Mouse (Mus musculus): ENCODE results near the gene Schip1. TPM values are rescaled to one million over a fixed set of nuclear protein-coding genes. Genes with fewer than 3 reads are reported as not detected.

Schip1 gene
- polyA plus RNA-seq, 1 experiment from 2014 or later, result 76.4 TPM

DNA sequence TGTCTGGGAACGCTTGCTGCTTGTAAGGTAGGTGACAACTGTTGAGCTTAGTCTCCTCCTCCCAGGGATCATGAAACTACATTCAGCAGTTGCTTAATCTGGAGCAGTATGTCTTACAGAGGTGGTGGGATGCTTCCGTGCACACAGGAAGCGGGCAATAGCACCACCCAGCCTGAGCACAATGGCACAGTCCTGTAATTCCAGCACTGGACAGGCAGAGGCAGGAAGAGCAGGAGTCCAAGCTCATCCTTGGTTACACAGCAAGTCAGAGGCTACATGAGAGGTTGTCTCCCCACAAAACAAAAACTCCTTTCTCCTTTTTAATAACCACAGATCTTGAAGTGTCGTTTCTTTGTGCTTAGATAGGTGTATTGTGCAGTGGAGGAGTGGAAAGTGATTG is 447.1 kb downstream of the Schip1 start:
- Histone ChIP-seq H3K9ac (no peak overlapping the region), H3K9me3 (replicated peaks) (no peaks in the 10 kb centered on the region), H3K27me3 (replicated peaks) (no peaks in the 10 kb centered on the region), H3K36me3 (peaks cover 7% of the 10 kb centered on the region; the same call in 1 of the 2 replicates), H3K4me2 (no peak overlapping the region), H3K4me3 (no peak overlapping the region), H3K27ac (ENCODE audit: poor library complexity, severe bottlenecking) (no peak overlapping the region), H3K4me1 (replicated peaks) (peaks cover 61% of the 10 kb centered on the region)
- ATAC-seq (ENCODE audit: insufficient number of reproducible peaks, low FRiP score), result no peak
- 74% methylated on average over 4 of the region's 4 CpGs for WGBS

DNA sequence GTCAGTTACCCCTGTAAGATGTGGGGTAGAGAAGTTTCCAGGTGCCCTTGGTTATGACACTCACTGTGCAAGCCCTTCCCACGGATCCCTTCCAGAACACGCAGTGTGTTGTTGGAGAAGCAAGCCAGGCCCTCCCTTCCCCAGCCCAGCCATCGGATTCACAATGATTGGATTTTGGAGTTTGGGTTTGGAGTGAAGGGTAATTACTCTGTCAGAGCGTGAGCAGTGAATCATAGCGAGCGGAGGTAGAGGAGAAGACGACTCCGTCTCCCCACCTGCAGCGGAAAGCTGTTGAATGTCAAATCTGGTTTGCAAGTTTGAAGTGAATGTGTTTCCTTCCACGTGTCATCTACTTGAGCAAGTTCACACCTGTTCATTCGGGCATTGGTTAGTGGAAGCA is 447.7 kb downstream of the Schip1 start:
- peaks cover 61% of the 10 kb centered on the region for H3K4me1 ChIP-seq (replicated peaks)

DNA sequence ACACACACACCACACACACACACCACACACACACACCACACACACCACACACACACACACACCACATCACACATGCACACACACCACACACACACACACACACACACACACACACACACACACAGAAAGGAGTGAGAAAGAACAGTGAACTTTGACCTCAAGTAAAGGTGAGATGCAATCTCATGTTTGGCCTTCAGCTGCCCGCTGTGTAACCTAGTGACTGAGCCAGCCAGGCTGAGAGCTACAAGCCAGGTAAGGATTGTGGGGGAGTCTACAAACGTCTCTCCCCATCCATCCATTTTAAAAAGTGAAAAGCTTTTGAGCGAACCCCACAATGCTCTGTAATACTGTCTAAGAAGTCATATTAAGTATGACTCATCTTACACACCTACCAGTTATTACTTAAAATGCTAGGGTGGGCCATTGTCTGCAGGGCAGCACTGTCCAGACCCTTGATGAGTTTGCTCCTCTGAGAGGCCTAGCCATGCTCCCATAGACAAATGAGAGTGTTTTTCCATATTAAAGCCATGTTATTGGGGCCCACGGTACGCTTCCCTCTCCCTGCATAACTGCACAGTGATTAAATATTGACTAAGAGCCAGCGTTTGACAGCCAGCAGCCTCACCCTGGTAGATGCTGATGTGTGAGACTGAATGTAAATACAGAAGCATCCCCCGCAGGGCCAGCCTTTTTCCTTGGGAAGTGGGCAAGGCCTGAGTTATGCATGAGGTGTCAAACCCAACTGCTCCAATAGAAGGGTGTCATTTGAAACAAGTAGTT is 448.9 kb downstream of the Schip1 start:
- no peak for ATAC-seq (ENCODE audit: insufficient number of reproducible peaks, low FRiP score)
- Histone ChIP-seq H3K4me1 (replicated peaks) (peaks cover 54% of the 10 kb centered on the region), H3K36me3 (peaks cover 12% of the 10 kb centered on the region; the same call in 1 of the 2 replicates), H3K27ac (ENCODE audit: poor library complexity, severe bottlenecking) (no peak overlapping the region), H3K9me3 (replicated peaks) (no peaks in the 10 kb centered on the region), H3K9ac (no peak overlapping the region), H3K4me2 (no peak overlapping the region), H3K27me3 (replicated peaks) (no peaks in the 10 kb centered on the region), H3K4me3 (no peak overlapping the region)
- 58% methylated on average over 7 of the region's 7 CpGs for WGBS

More for the DNA sequence above, 447.7 kb downstream of the Schip1 start:
- no peak overlapping the region for H3K4me3 ChIP-seq
- H3K27ac ChIP-seq (ENCODE audit: poor library complexity, severe bottlenecking), result no peak overlapping the region
- no peaks in the 10 kb centered on the region for H3K9me3 ChIP-seq (replicated peaks)
- H3K27me3 ChIP-seq (replicated peaks), result no peaks in the 10 kb centered on the region
- no peak overlapping the region for H3K9ac ChIP-seq
- 79% methylated on average over 11 of the region's 11 CpGs for WGBS
- peaks cover 7% of the 10 kb centered on the region; the same call in 1 of the 2 replicates for H3K36me3 ChIP-seq
- no peak overlapping the region for H3K4me2 ChIP-seq
- ATAC-seq (ENCODE audit: insufficient number of reproducible peaks, low FRiP score), result no peak

DNA sequence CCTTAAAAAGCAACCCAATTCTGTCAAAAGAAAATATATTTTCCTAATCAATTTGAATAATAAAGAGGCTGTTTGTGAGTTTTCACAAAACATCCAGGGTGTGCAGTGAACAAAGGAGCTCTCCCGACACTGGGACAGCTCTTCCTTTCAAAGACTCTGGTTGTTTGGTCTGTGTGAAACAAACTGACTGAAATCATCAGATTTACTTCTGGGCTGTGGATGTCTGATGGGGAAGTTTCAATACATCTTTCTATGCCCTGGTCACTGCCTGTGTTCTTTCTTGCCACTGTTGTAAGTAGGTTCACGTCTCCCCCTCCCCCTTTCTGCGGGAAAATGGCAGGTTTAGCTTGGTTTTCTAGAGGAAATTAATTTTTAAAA is 449.5 kb downstream of the Schip1 start:
- WGBS, result 87% methylated on average over 3 of the region's 3 CpGs
- no peak overlapping the region for H3K27ac ChIP-seq (ENCODE audit: poor library complexity, severe bottlenecking)
- H3K4me3 ChIP-seq, result no peak overlapping the region
- H3K4me2 ChIP-seq, result no peak overlapping the region
- H3K36me3 ChIP-seq, result peaks cover 14% of the 10 kb centered on the region; the same call in 1 of the 2 replicates
- no peak overlapping the region for H3K9ac ChIP-seq
- no peaks in the 10 kb centered on the region for H3K9me3 ChIP-seq (replicated peaks)
- H3K27me3 ChIP-seq (replicated peaks), result no peaks in the 10 kb centered on the region
- peaks cover 48% of the 10 kb centered on the region for H3K4me1 ChIP-seq (replicated peaks)
- ATAC-seq (ENCODE audit: insufficient number of reproducible peaks, low FRiP score), result no peak

DNA sequence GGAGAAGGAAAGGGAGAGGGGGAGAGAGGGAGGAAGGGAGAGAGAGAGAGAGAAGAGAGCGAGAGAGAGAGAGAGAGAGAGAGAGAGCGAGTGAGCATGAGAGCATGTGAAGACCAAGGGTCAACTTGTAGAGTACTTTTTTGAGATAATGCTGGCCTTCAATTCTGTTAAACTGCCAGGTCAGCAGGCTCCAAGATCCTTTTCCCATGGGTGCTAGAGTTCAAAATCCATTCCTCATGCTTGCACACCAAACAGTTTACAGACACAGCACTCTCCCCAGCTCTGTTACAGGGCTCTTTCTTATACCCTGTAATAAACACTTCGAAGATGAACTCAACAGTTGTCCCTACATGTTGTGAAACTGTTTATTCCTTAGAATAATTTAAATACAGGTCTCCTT is 450.1 kb downstream of the Schip1 start:
- H3K9ac ChIP-seq, result no peak overlapping the region
- peaks cover 14% of the 10 kb centered on the region; the same call in 1 of the 2 replicates for H3K36me3 ChIP-seq
- no peak for ATAC-seq (ENCODE audit: insufficient number of reproducible peaks, low FRiP score)
- H3K4me3 ChIP-seq, result no peak overlapping the region
- no peaks in the 10 kb centered on the region for H3K9me3 ChIP-seq (replicated peaks)
- H3K27ac ChIP-seq (ENCODE audit: poor library complexity, severe bottlenecking), result no peak overlapping the region
- no peaks in the 10 kb centered on the region for H3K27me3 ChIP-seq (replicated peaks)
- peaks cover 45% of the 10 kb centered on the region for H3K4me1 ChIP-seq (replicated peaks)
- 94% methylated on average over 3 of the region's 3 CpGs for WGBS
- H3K4me2 ChIP-seq, result no peak overlapping the region

DNA sequence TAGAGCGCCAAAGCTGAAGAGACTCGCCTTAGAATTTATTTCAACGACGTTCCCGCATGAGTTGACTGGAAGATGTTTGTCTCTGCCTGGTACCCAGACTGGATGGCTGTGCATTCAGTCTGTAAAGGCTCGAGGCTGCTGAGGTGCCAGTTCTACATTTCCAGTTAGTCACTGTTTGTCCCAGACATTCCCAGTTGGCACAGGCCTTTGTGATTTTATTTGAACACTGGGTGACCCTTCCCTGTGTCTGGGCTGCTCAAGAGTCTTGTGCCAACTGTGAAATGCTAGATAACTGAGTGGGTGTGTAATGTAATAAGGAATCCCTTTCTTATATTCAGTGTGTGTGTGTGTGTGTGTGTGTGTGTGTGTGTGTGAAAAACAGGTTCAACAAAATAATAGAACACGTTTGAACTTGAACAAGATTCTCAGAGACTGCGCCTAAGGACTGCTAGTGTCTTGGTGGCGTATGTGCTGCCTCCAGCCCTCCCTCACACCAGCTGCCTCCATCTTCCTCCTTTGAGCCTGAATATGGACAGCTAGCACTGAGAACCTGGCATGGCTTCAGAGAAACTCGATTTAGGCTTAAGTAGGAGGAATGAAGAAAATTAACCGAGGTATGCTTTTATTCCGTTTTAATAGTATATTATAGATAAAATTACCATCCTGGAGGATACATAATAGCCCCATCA is 451.9 kb downstream of the Schip1 start:
- Histone ChIP-seq H3K9ac (no peak overlapping the region), H3K27ac (ENCODE audit: poor library complexity, severe bottlenecking) (no peak overlapping the region), H3K4me1 (replicated peaks) (peaks cover 33% of the 10 kb centered on the region), H3K4me2 (no peak overlapping the region), H3K4me3 (no peak overlapping the region), H3K27me3 (replicated peaks) (no peaks in the 10 kb centered on the region), H3K9me3 (replicated peaks) (no peaks in the 10 kb centered on the region), H3K36me3 (peaks cover 14% of the 10 kb centered on the region; the same call in 1 of the 2 replicates)
- no peak for ATAC-seq (ENCODE audit: insufficient number of reproducible peaks, low FRiP score)
- 86% methylated on average over 12 of the region's 12 CpGs for WGBS

DNA sequence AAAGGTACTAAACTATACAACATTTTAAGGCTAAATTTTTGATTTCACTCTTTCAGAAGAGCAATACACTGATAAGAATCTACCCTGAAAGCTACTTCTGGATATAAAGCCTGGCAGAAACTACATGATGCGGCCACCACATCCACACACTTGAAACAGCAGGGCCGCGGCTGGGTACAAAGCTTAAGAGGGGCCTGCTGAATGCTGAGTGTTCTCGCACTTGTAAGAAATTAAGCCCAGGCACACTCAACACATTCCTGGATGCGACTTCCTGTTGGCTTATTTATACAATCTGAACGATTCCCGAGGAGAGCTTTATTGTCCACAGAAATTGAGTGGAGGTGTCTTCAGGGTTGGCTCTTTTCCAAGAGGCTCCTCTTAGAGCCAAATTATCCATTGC is 452.6 kb downstream of the Schip1 start:
- Histone ChIP-seq H3K4me2 (no peak overlapping the region), H3K4me3 (no peak overlapping the region), H3K27ac (ENCODE audit: poor library complexity, severe bottlenecking) (no peak overlapping the region), H3K27me3 (replicated peaks) (no peaks in the 10 kb centered on the region), H3K4me1 (replicated peaks) (peaks cover 27% of the 10 kb centered on the region), H3K9me3 (replicated peaks) (no peaks in the 10 kb centered on the region), H3K36me3 (peaks cover 11% of the 10 kb centered on the region; the same call in 1 of the 2 replicates), H3K9ac (no peak overlapping the region)
- ATAC-seq (ENCODE audit: insufficient number of reproducible peaks, low FRiP score), result no peak
- 58% methylated on average over 7 of the region's 7 CpGs for WGBS

DNA sequence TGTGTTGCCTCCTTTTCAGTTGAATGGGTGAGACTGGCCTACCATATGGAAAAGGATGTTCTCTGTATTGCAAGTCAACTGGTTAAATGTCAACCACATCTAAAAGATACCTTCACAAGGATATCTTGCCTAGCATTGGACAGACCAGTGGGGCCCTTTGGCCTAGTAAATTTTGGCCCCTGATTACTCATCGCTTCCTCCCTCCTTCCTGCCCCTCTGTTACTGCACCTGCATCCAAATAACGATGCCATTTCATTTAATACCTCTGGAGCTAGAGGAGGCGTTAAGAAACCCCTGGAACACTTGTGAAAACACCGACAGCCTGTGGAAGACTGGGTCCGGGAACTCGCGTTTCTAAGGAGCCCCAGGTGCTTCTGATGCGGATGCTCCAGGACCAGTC is 453.4 kb downstream of the Schip1 start:
- no peak overlapping the region for H3K9ac ChIP-seq
- no peaks in the 10 kb centered on the region for H3K9me3 ChIP-seq (replicated peaks)
- no peak overlapping the region for H3K4me2 ChIP-seq
- WGBS, result 87% methylated on average over 8 of the region's 8 CpGs
- peaks cover 20% of the 10 kb centered on the region for H3K4me1 ChIP-seq (replicated peaks)
- no peaks in the 10 kb centered on the region for H3K27me3 ChIP-seq (replicated peaks)
- H3K4me3 ChIP-seq, result no peak overlapping the region
- peaks cover 11% of the 10 kb centered on the region; the same call in 1 of the 2 replicates for H3K36me3 ChIP-seq
- H3K27ac ChIP-seq (ENCODE audit: poor library complexity, severe bottlenecking), result no peak overlapping the region
- ATAC-seq (ENCODE audit: insufficient number of reproducible peaks, low FRiP score), result no peak

DNA sequence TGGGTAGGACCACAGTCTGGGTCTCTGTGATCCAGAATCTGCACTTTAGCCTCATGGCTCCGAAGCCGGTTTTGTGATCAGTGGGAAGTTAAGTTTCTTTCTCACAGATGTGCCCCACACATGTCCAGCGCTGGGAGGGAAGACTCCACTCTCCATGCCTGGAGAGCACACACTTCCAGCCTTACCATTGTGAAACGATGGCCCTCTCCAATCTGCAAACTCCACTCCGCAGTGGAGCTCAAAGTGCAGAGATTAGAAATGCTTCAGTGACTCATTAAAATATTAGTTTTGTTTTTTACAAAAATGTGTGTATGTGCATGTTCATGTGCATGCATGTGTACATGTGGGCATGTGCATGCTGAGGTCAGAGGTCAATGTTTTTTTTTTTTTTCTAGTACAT is 454.0 kb downstream of the Schip1 start:
- Histone ChIP-seq H3K4me3 (no peak overlapping the region), H3K9ac (no peak overlapping the region), H3K36me3 (0 out of 2 replicates have a peak, but pooled peaks cover 7% of the 10 kb centered on the region), H3K4me1 (replicated peaks) (peaks cover 16% of the 10 kb centered on the region), H3K27me3 (replicated peaks) (no peaks in the 10 kb centered on the region), H3K4me2 (no peak overlapping the region), H3K9me3 (replicated peaks) (no peaks in the 10 kb centered on the region), H3K27ac (ENCODE audit: poor library complexity, severe bottlenecking) (no peak overlapping the region)
- 94% methylated on average over 5 of the region's 5 CpGs for WGBS
- ATAC-seq (ENCODE audit: insufficient number of reproducible peaks, low FRiP score), result no peak

DNA sequence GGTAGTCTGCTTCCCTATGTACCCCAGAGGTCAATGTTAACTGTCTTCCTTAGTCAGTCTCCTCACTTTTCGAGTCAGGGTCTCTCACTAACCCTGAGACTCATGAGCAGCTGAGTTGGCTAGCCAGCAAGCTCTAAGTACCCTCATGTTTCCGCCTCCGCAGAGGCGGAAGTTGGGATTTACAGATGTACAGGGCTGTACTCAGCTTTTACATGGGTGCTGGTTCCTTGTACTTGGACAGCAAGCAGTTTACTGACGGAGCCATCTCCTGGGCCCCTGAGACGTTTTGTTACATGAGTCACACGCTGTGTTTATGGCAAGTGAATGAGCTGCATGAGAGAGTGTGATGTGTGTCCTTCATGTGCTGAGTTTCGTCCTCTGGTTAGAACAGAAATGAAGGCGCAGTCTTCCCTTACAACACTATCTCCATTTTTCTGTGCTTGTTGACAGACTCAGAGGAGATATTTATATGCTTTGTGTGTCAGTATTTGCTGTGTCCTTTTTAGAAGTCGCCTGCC is 460.8 kb downstream of the Schip1 start:
- Histone ChIP-seq H3K4me1 (replicated peaks) (peaks cover 23% of the 10 kb centered on the region), H3K27me3 (replicated peaks) (no peaks in the 10 kb centered on the region), H3K9me3 (replicated peaks) (no peaks in the 10 kb centered on the region), H3K36me3 (no peaks in the 10 kb centered on the region), H3K4me2 (no peak overlapping the region), H3K9ac (no peak overlapping the region), H3K27ac (ENCODE audit: poor library complexity, severe bottlenecking) (peak overlapping the region; percentile 39), H3K4me3 (no peak overlapping the region)
- ATAC-seq (ENCODE audit: insufficient number of reproducible peaks, low FRiP score), result no peak
- WGBS, result 74% methylated on average over 10 of the region's 10 CpGs

DNA sequence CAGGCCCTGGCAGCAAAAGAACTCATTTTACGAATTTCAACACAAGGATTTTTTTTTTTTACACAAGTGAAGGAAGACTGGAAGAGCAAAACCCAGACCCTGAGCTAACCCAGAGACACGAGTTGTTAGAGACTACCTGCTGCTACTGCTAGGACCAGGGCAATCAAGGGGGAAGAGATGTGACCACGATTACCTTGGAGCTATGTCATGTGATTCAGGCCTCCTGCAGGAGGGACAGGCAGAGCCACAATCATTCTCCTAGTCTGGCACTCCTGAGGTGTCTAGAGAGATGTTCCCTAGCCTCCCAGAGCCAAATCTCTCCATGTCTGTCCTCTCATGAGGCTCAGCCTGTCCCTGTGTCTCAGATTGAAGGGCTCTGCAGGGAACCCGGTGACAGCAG is 461.8 kb downstream of the Schip1 start:
- no peaks in the 10 kb centered on the region for H3K36me3 ChIP-seq
- WGBS, result 31% methylated on average over 4 of the region's 4 CpGs

More for the DNA sequence above, 461.8 kb downstream of the Schip1 start:
- peak overlapping the region; percentile 10; the same call in 1 of the 2 replicates for H3K9ac ChIP-seq
- H3K4me1 ChIP-seq (replicated peaks), result peaks cover 23% of the 10 kb centered on the region
- no peaks in the 10 kb centered on the region for H3K9me3 ChIP-seq (replicated peaks)
- H3K27ac ChIP-seq (ENCODE audit: poor library complexity, severe bottlenecking), result peak overlapping the region; percentile 47
- no peak overlapping the region for H3K4me2 ChIP-seq
- no peaks in the 10 kb centered on the region for H3K27me3 ChIP-seq (replicated peaks)
- H3K4me3 ChIP-seq, result no peak overlapping the region
- no peak for ATAC-seq (ENCODE audit: insufficient number of reproducible peaks, low FRiP score)

Measured in heart, embryonic 12.5 days (tissue).